Mouse (Mus musculus): Measurements from ENCODE around the gene Prkcd. TPM values are rescaled to one million over a fixed set of nuclear protein-coding genes. Genes with fewer than 3 reads are reported as not detected.

Prkcd gene
- polyA plus RNA-seq, 1 experiment from 2014 or later = 64.1 TPM

GRCm38 (mm10) chr14:30616751-30617150 is 9.3 kb downstream of the Prkcd start:
- Histone ChIP-seq H3K4me3 (no peak overlapping the region), H3K9me3 (no peaks in the 10 kb centered on the region), H3K9ac (no peak overlapping the region), H3K4me1 (peaks cover 24% of the 10 kb centered on the region), H3K27me3 (no peaks in the 10 kb centered on the region), H3K27ac (no peak overlapping the region), H3K36me3 (0 out of 2 replicates have a peak, but pooled peaks cover 4% of the 10 kb centered on the region), H3K4me2 (no peak overlapping the region)
- ATAC-seq (ENCODE audit: insufficient number of reproducible peaks, low FRiP score, low TSS enrichment, low read depth) = no peak
- WGBS = 41% methylated on average over 2 of the region's 2 CpGs

- H3K27me3 ChIP-seq = no peaks in the 10 kb centered on the region
- no peaks in the 10 kb centered on the region for H3K9me3 ChIP-seq
- peaks cover 22% of the 10 kb centered on the region for H3K4me1 ChIP-seq
- H3K4me3 ChIP-seq = no peak overlapping the region
- no peak overlapping the region for H3K4me2 ChIP-seq
- peaks cover 15% of the 10 kb centered on the region for H3K36me3 ChIP-seq
- no peak overlapping the region for H3K9ac ChIP-seq
- WGBS = 75% methylated on average over 2 of the region's 2 CpGs
- H3K27ac ChIP-seq = no peak overlapping the region
- no peak for ATAC-seq (ENCODE audit: insufficient number of reproducible peaks, low FRiP score, low TSS enrichment, low read depth)
Observed at GRCm38 (mm10) chr14:30612962-30613715, 12.9 kb downstream of the Prkcd start.

GRCm38 (mm10) chr14:30612523-30612922 is 13.5 kb downstream of the Prkcd start:
- H3K9ac ChIP-seq = no peak overlapping the region
- peaks cover 28% of the 10 kb centered on the region for H3K4me1 ChIP-seq
- H3K4me2 ChIP-seq = no peak overlapping the region
- no peak overlapping the region for H3K4me3 ChIP-seq
- ATAC-seq (ENCODE audit: insufficient number of reproducible peaks, low FRiP score, low TSS enrichment, low read depth) = no peak
- no peaks in the 10 kb centered on the region for H3K9me3 ChIP-seq
- 20% methylated on average over 7 of the region's 7 CpGs for WGBS
- H3K36me3 ChIP-seq = peaks cover 19% of the 10 kb centered on the region
- no peaks in the 10 kb centered on the region for H3K27me3 ChIP-seq
- H3K27ac ChIP-seq = 0 out of 2 replicates have a peak overlapping the region, but pooled peaks have one; percentile 12

GRCm38 (mm10) chr14:30610940-30611339 is 15.1 kb downstream of the Prkcd start:
- Histone ChIP-seq H3K36me3 (peaks cover 31% of the 10 kb centered on the region), H3K27me3 (no peaks in the 10 kb centered on the region), H3K4me1 (peaks cover 24% of the 10 kb centered on the region), H3K27ac (no peak overlapping the region), H3K4me2 (no peak overlapping the region), H3K9me3 (no peaks in the 10 kb centered on the region), H3K9ac (no peak overlapping the region), H3K4me3 (no peak overlapping the region)
- WGBS = 83% methylated on average over 3 of the region's 3 CpGs
- ATAC-seq (ENCODE audit: insufficient number of reproducible peaks, low FRiP score, low TSS enrichment, low read depth) = no peak

- ATAC-seq (ENCODE audit: insufficient number of reproducible peaks, low FRiP score, low TSS enrichment, low read depth) = no peak
- Histone ChIP-seq H3K27ac (no peak overlapping the region), H3K9ac (no peak overlapping the region), H3K4me1 (peaks cover 24% of the 10 kb centered on the region), H3K4me2 (no peak overlapping the region), H3K36me3 (peaks cover 37% of the 10 kb centered on the region), H3K9me3 (no peaks in the 10 kb centered on the region), H3K4me3 (no peak overlapping the region), H3K27me3 (no peaks in the 10 kb centered on the region)
- WGBS = 71% methylated on average over 2 of the region's 2 CpGs
Observed at GRCm38 (mm10) chr14:30610304-30610703, 15.7 kb downstream of the Prkcd start.

- Histone ChIP-seq H3K27ac (no peak overlapping the region), H3K36me3 (peaks cover 40% of the 10 kb centered on the region), H3K4me3 (no peak overlapping the region), H3K9ac (no peak overlapping the region), H3K27me3 (no peaks in the 10 kb centered on the region), H3K9me3 (no peaks in the 10 kb centered on the region), H3K4me1 (peaks cover 24% of the 10 kb centered on the region), H3K4me2 (no peak overlapping the region)
- no peak for ATAC-seq (ENCODE audit: insufficient number of reproducible peaks, low FRiP score, low TSS enrichment, low read depth)
- WGBS = 80% methylated on average over 3 of the region's 3 CpGs
Observed at GRCm38 (mm10) chr14:30609499-30609898, 16.5 kb downstream of the Prkcd start.

GRCm38 (mm10) chr14:30608176-30608575 is 17.8 kb downstream of the Prkcd start:
- H3K27ac ChIP-seq = no peak overlapping the region
- 64% methylated on average over 6 of the region's 6 CpGs for WGBS
- no peak overlapping the region for H3K9ac ChIP-seq
- H3K36me3 ChIP-seq = peaks cover 47% of the 10 kb centered on the region
- H3K4me1 ChIP-seq = peaks cover 20% of the 10 kb centered on the region
- no peaks in the 10 kb centered on the region for H3K9me3 ChIP-seq
- H3K4me2 ChIP-seq = no peak overlapping the region
- ATAC-seq (ENCODE audit: insufficient number of reproducible peaks, low FRiP score, low TSS enrichment, low read depth) = no peak; the same call in 1 of the 2 replicates
- no peaks in the 10 kb centered on the region for H3K27me3 ChIP-seq
- no peak overlapping the region for H3K4me3 ChIP-seq

GRCm38 (mm10) chr14:30607696-30608095 is 18.3 kb downstream of the Prkcd start:
- 77% methylated on average over 4 of the region's 4 CpGs for WGBS
- Histone ChIP-seq H3K9me3 (no peaks in the 10 kb centered on the region), H3K4me3 (no peak overlapping the region), H3K27me3 (no peaks in the 10 kb centered on the region), H3K9ac (no peak overlapping the region), H3K4me1 (peaks cover 17% of the 10 kb centered on the region), H3K36me3 (peaks cover 49% of the 10 kb centered on the region), H3K4me2 (no peak overlapping the region), H3K27ac (no peak overlapping the region)
- ATAC-seq (ENCODE audit: insufficient number of reproducible peaks, low FRiP score, low TSS enrichment, low read depth) = no peak

- Histone ChIP-seq H3K9me3 (no peaks in the 10 kb centered on the region), H3K36me3 (peaks cover 58% of the 10 kb centered on the region), H3K4me1 (peaks cover 9% of the 10 kb centered on the region; the same call in 1 of the 2 replicates), H3K4me2 (no peak overlapping the region), H3K4me3 (no peak overlapping the region), H3K27ac (no peak overlapping the region), H3K9ac (no peak overlapping the region), H3K27me3 (no peaks in the 10 kb centered on the region)
- 85% methylated on average over 5 of the region's 5 CpGs for WGBS
- ATAC-seq (ENCODE audit: insufficient number of reproducible peaks, low FRiP score, low TSS enrichment, low read depth) = no peak
Observed at GRCm38 (mm10) chr14:30606817-30607216, 19.2 kb downstream of the Prkcd start.

GRCm38 (mm10) chr14:30597142-30597541 is 28.9 kb downstream of the Prkcd start:
- Histone ChIP-seq H3K4me3 (no peak overlapping the region), H3K27ac (0 out of 2 replicates have a peak overlapping the region, but pooled peaks have one; percentile 2), H3K27me3 (no peaks in the 10 kb centered on the region), H3K4me1 (peaks cover 33% of the 10 kb centered on the region), H3K9me3 (no peaks in the 10 kb centered on the region), H3K4me2 (no peak overlapping the region), H3K36me3 (peaks cover 51% of the 10 kb centered on the region), H3K9ac (no peak overlapping the region)
- WGBS = 67% methylated on average over 2 of the region's 2 CpGs
- ATAC-seq (ENCODE audit: insufficient number of reproducible peaks, low FRiP score, low TSS enrichment, low read depth) = no peak

- WGBS = 70% methylated on average over 3 of the region's 3 CpGs
- Histone ChIP-seq H3K36me3 (peaks cover 43% of the 10 kb centered on the region), H3K27me3 (no peaks in the 10 kb centered on the region), H3K9me3 (no peaks in the 10 kb centered on the region), H3K9ac (no peak overlapping the region), H3K4me2 (no peak overlapping the region), H3K4me3 (no peak overlapping the region), H3K4me1 (peaks cover 39% of the 10 kb centered on the region), H3K27ac (no peak overlapping the region)
- no peak for ATAC-seq (ENCODE audit: insufficient number of reproducible peaks, low FRiP score, low TSS enrichment, low read depth)
Observed at GRCm38 (mm10) chr14:30596407-30596806, 29.6 kb downstream of the Prkcd start.

GRCm38 (mm10) chr14:30595576-30596313 is 30.3 kb downstream of the Prkcd start:
- Histone ChIP-seq H3K36me3 (peaks cover 37% of the 10 kb centered on the region), H3K4me1 (peaks cover 39% of the 10 kb centered on the region), H3K27ac (no peak overlapping the region), H3K9me3 (no peaks in the 10 kb centered on the region), H3K4me3 (no peak overlapping the region), H3K9ac (no peak overlapping the region), H3K27me3 (no peaks in the 10 kb centered on the region), H3K4me2 (no peak overlapping the region)
- WGBS = 80% methylated on average over 8 of the region's 8 CpGs
- ATAC-seq (ENCODE audit: insufficient number of reproducible peaks, low FRiP score, low TSS enrichment, low read depth) = no peak

All from limb, embryonic 15.5 days (tissue).